Mouse (Mus musculus) gastrocnemius, postnatal 10 days (tissue): Measurements from ENCODE around the gene Btbd3. TPM values are rescaled to one million over a fixed set of nuclear protein-coding genes. Genes with fewer than 3 reads are reported as not detected.

Experiments used
- DNase-seq: peaks from one replicate; pipeline ENCODE4 v3.0.0; 2021; ENCODE audit warnings: mixed read lengths
- long read RNA-seq, 2 experiments: library from polyadenylated mRNA; stranded (forward); transcript quantifications; one replicate each; pipeline ENCODE4 v2.0.0; 2021
- total RNA-seq, 2 experiments: library from RNA; stranded (reverse); gene quantifications; 2 replicates each; pipeline ENCODE4 v1.2.3; 2021

Btbd3 gene
- total RNA-seq, result 10 to 100 TPM; 21.1 to 21.5 TPM
- long read RNA-seq, experiment 1, full-length matches to known transcripts, result 18 of 26 reads
- long read RNA-seq, experiment 1, partial matches to known transcripts, result 4 of 26 reads
- long read RNA-seq, experiment 1, other reads (novel, unspliced or antisense), result 4 of 26 reads
- long read RNA-seq, experiment 2, full-length matches to known transcripts, result 9 of 14 reads
- long read RNA-seq, experiment 2, partial matches to known transcripts, result 3 of 14 reads
- long read RNA-seq, experiment 2, other reads (novel, unspliced or antisense), result 2 of 14 reads

DNA sequence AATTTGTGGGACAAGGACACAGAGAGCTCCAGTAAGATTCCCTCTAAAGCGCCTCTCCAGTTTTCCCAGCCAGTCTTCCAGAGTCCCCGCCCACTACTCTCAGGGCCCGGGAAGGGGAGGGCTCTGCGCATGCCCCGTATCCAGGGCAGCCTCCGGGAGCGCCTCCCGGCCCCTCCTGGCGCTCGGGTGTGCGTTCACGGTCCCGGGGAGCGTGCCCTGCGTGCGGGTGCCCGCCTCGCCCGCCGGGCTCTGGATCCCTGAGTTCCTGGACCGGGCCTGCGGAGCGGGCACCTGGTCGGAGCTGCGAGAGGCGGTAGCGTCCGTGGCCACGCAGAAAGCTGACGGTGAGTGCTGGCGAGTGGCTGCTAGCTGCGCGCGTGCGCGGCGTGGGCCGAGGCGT, at the start of gene Btbd3:
Gene Btbd3 (plus strand): TSS at position 155 of the 400 bp plus-strand sequence.
- peak; percentile 94 for DNase-seq

DNA sequence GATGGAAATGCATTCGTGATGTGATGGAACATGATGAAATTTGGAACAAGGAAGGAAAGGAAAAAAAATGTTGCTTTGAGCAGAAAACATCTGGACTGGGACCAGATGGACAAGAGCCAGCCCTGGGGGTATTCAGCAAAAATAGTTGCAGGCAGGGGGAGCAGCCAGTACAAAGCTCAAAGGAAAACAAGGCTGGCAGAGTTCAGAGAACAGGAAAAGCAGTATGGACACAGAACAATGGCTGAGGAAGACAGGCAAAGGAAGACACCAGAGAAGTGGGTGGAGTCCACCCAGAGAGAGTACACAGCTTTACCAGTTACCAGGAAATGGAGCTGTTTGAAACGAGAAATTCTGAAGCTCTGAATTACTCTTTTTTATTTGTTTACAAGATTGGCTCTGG, 40.8 kb upstream of the Btbd3 start:
- peak; percentile 69 for DNase-seq

DNA sequence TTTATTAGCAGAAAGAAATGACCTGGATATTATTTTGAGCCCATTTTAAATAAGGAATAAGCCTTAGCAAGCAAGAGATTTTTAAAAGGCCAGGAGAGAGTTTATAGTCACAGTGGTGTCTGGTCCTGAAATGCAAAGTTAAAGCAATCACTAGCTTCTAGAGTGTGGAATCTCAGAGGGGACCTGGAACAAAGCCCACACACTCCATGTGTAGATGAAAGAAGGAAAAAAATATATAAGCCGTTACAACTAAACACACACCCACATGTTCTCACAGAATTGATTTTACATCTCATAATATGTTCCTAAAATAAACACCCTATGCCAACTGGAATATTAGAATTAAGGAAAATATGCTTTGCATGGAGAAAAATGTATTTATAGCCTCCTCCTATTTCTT, 36.1 kb upstream of the Btbd3 start:
- no peak for DNase-seq

DNA sequence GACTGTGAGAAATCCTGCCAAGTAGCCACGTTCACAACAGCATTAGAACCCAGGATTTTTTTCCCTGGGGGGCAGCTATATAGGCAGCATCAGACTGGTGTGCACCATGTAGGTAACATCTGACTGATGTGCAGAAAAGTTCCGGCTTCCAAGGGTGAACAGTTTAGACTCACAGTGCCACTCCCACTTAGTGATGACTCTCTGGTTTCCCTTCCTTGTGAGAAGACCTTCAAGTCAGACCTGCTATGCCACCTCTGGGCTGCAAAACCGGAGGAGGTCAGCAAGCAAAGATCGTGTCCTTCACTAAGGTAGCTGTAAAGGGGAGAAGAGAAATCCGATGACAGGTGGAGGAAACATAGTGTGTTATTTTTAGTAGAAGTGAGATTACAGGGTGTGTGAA, 24.1 kb upstream of the Btbd3 start:
- no peak for DNase-seq

DNA sequence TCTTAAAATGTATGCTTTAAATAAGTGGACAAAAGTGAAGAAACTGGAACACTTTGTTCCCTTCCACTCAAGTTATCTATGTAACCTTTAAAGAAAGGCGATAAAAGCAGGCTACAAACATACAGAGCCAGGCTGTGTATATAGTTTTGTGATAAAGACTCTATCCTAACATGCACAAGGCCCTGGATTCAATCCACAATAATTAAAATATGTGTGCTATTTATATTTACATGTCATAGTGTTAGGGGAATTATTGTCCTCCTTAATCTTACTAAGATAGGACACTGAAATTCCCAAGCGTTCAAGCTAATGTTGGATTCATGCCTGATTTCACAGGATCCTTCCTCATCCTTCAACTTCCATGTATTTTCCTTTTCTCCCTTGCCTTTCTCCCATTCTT, 20.2 kb upstream of the Btbd3 start:
- no peak for DNase-seq

DNA sequence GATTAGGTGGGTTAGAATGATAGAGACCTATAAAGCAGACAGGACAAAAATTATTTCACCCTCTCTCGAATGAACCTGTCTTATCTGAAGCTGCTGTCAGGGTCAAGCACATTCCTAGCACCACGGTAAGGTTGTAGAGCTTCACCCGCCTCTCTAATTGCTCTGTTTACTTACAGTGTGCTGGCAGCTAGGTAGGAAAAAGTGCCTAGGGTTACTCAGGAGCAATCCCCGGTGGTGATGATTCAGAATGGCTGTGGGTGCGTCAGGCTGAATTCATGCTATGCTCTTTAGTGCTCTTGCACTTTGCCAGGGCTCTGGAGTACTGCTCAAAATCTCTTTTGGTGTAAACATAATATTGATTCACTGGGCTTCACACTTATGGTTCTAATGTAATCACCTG, 13.9 kb upstream of the Btbd3 start:
- no peak for DNase-seq

DNA sequence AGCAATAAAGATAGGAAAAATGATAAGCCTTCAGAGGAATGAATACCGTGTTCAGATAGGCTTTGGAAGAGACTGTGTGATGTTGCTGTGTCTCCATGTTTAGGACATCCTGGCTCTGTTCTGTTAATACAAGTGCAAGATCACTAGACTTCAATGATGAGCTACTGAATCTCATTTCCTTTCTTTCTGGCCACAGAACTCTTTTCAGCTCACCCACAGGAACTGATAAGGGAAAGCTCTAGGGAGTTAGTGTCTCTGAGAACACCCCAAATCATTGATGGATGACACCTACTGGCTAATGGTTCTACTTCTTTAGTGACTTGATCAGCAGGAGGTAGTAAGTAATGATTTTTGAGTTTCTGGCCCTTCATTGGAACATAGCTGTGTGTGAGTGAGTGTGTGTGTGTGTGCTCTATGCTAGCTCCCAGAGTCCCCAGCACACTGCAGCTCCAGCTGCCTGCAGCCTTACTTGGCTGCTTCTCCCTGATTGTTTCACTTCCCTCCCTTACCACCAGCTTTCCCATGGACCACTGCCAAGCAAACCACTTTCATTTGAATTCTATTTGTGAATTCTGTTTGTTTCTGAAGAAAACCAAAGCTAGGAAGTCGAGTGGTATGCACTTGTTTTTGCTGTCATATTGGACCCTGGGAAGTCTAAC, 10.6 kb upstream of the Btbd3 start:
- peak; percentile 53 for DNase-seq

DNA sequence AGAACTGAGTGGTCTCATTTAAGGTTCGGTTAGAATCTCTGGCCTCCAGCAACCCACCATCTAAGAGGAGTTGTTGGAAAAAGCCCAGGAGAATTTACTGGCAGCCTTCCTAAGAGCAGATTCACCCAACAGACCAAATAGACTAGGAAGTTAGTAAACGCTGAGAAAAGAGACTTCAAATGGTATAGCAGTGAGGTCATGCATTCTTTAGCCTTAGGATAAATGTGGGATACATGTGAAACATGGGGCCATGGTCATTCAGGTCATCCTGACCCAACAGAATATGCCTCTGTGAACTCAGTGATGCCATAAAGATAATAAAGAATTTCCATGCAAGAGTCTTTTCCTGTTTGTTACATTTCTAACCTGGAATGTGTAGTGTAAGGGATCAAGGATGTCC, 8.4 kb upstream of the Btbd3 start:
- no peak for DNase-seq

DNA sequence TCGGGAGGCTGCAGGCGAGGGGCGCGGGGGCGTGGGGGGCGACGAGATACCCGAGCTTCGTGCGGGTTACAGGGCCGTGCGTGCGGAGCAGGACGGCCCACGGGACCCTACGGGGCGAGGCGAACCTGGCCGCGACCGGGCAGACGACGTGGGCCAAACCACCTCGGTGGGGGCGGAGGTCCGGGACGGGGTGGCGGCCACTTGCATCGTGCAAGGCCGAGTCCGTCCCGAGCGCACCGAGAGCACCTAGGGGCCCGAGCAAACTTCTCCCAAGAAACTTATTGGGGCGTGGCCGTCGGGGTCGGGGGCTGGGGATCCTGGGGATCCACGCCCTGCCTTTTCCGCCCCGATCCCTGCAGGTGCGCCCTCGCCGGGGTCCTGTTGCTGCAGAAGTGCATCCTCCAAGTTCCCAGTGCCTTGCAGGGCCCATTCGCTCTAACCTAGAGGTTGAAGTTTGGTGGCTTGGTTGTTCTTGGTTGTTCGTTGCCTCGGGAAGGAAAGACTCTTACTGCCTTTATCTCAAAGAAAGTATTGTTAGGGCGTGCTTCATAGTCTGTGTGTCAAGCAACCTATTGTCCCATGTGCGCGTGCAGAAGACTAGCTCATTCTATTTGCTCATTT, 596 bp downstream of the Btbd3 start:
- peak; percentile 62 for DNase-seq

DNA sequence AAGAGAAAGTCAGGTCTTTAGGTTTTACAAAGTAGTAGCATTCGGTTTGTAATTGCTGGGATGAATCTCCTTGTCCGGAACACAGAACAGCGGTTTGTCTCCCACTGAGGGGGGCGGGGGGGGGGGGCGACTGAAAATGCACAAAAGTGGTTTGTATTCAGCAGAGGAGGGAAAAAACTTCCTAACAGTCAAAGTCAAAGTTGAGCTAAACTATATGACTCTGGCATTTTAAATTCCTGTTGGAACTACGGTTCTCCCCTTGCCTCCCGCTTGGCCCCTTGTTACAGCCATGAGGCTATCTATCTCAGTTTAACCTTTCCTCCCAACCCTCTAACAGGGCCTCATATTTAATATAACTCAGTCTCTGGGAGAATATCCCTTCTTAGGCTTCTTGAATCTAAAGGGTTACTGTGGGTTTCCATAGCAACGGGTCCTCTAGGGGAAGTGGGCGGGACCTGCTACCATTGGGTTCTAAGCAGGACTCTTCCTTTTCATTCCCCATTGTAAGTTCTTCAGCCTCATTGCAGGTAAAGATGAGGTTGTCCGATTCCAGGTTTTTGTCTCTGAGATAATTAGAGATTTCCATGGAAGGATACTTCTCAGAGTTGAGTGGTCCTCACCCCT, 1.4 kb downstream of the Btbd3 start:
- peak; percentile 36 for DNase-seq

DNA sequence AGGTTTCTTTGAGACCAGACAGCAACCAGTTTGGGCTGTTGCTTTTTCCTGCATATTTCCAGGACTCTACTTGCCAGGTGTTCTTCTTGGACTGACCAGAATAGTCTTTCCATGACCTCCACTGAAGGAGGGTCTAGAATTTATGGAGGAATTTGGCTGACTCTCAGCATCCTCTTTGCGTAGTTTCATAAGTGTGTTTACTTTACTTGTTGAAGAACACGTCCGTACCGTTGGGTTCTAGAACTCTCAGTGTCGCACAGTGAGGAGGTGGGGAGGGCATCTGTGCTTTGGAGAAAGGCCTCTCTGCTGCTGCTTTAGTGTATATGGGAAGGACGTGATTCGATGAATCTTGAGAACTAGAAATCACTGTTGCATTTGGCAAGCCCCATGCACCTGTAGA, 4.8 kb downstream of the Btbd3 start:
- no peak for DNase-seq

DNA sequence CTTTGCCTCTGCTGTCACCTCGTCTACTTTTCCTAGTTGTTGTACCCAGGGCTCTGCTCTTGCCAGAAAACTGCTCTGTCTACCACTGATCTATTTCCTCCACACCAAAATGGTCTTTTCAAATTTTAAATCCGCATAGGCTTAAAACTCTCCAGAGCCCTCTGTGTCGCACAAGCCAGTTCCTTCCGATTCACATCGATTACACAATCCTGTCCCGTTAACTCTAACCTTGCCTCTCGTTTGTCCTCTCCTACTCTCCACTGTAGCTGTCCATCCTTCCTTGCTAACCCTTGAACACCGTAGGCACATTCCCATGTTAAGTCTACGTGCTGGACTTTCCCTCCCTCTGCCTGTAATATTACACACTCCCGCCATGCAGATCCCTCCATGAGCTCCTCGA, 6.5 kb downstream of the Btbd3 start:
- no peak for DNase-seq

DNA sequence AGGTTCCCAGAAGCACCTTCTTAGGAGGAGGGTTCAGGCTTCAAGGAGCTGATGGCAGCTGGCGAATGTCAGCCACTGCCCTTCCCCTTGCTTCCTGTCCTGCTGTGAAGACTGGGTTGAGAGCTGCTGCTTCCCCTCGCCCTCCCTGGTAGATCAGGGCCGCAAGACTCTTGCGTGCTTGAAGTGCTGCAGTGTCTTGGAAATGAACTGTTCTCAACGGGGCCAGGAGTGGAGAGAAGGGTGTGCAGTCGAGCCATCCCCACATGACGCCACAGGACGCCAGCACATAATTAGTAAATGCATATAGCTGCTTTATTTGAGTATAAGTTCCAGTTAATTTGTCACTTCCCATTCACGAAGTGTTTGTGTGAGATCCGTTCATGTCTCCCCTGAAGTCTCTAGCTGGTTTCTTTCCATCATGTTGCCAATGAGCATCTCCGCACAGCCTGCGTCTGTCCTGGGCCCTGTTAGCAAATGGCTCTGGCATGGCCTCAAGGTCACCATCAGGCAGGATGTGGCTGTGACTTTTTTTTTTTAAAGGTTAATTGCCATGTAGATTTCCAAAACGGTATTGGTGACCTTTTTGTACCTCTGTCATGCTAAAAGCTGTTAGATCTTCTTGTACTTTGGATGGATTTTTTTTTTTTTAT, 9.1 kb downstream of the Btbd3 start:
- no peak for DNase-seq

DNA sequence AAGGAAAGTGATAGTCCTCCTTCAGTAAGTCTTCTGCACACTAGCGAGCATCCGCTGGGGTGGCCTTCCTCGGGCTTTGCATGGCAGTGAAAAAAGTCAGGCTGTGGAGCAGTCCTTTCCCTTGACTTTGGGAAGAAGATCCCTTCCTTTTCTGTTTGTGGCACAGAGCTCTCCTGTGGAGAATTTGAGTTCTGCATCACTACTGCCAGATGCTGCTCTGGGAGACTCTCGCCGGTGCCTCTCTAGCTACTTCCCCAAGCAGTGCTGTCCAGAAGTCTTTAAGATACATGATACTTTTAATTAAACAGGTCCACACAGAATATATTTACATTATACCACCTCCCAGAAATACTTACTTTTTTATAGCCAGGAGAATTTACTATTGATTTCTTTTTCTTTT, 10.3 kb downstream of the Btbd3 start:
- no peak for DNase-seq

DNA sequence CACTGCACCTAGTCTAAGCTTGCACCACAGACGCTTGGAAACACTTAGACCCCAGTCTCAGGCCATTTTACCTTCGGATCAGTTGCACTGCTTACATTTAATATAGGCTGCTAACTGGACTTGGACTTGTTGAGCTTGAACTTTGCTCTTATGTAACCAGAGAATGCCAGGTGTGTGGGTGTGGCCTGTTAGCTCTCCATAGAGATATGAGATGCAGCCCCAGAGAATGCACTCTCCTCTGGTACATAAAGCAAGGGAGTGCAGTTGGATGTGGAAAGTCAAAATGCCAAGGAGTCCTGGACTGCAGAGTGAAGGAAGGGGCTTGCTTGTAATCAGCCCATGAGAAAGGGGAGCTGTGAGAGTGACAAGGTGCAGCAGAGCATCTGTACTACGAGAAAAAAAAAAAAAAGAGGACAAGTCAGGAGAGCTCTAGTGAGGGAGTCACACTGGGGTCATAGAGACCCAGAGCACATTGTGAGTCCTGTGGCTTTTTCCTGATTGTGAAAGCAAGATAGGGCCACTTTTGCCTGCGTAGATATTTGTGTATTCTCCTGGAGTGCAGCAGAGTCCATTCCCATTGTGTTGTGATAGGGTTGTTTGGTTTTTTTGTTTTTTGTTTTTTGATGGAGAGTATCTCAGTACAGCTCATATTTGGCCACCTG, 11.6 kb downstream of the Btbd3 start:
- no peak for DNase-seq

DNA sequence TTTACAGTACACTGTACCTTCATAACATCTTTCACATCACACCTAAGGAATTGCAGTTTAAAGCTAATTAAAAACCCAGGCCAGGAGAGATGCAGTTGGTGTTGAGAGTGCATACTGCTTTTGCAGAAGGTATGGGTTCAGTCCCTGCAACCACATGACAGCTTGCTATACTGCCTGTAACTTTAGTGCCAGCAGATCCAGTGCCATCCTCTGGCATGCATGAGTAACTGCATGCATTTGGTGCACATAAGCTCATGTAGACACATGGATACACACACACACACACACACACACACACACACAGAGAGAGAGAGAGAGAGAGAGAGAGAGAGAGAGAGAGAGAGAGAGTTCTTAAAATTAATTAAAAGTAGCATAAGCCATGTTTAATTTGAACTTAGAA, 13.0 kb downstream of the Btbd3 start:
- no peak for DNase-seq

DNA sequence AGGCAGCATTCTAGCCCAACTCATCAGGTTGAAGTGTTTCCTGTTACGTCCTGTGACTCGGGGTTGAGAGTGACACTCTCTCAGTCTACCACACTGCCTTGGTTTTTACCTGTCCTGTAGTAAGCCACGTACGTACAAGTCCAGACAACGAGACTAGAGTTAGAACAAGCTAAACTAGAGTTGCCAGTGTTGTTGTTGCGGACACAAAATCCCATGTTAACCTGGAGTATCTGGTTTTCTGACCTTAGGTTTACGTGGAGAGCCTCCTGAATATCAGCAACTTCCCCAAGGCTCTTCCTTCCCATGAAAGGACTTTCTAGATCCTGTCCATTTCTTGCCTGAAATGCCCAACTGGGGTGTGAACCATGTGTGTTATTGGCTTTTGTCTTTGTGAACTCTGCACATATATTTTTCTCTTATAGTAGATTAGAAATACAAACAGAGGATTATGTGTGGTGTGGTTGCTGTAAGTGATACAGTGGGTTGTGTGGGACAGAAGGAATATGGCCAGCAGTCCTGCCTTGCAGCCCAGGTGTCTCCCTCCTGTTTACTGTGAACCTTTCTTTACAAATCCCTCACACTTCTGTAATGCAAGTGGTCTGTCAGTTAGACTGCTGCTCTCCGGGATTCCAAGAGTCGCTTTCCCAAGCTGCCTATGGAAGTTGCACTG, 17.2 kb downstream of the Btbd3 start:
- no peak for DNase-seq

DNA sequence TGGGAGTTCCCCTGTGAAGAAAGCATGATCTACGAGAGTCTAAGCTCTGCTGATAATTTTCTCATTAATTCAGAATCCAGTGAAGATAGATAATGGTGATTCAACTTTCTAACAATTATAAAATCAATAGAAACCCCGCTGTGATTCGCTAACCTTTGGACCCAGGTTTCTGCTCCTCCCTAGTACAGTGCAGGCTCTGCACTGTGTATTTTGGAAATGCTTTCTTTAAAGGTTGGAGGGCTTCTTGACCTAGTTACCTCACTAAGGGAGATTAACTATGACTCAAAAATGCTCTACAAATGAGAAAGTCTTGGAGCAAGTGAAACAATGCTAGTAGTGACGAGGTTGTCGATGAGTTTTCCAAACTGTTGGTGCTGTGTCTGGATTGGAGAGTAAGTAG, 17.7 kb downstream of the Btbd3 start:
- no peak for DNase-seq

DNA sequence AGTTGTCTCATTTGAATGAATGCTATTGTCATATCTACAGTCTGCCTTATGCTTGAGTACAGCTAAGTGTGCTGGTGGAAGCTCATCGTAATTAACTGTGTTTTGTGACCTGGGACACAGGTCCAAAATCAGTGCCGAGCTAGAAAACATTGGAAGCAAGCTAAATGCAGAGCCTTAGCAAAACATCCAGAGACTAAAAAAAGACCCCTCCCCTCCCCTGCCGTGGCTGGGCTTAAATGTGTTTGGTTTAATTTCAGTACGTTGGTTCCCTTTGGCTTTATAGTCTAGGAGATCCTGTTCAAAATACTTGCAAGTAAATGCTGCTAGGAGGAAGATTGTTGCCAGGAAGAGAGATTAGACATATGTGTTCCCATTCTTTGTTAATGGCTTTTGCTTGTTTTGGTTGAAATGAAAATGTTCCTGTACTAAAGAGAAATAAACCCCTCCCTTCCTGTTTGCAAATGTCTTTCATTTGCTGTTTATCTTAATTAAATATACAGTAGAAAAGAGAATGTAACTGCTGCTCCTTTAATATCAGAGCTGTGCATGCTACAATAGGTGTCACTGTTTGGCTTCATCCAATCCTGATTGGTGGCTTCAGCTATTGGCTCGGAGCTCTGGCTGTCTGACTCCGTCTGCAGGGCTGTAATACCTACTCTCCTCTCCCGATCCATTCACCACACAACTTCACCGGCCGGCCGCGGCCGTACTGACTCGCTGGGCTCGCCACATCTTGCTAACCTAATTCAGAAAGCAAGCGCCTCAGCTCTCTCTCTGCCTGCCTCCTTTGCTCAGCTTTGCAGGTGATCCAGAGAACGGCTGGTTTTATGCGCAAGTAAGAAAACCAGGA, 21.7 kb downstream of the Btbd3 start:
- DNase-seq, result peak; percentile 55

DNA sequence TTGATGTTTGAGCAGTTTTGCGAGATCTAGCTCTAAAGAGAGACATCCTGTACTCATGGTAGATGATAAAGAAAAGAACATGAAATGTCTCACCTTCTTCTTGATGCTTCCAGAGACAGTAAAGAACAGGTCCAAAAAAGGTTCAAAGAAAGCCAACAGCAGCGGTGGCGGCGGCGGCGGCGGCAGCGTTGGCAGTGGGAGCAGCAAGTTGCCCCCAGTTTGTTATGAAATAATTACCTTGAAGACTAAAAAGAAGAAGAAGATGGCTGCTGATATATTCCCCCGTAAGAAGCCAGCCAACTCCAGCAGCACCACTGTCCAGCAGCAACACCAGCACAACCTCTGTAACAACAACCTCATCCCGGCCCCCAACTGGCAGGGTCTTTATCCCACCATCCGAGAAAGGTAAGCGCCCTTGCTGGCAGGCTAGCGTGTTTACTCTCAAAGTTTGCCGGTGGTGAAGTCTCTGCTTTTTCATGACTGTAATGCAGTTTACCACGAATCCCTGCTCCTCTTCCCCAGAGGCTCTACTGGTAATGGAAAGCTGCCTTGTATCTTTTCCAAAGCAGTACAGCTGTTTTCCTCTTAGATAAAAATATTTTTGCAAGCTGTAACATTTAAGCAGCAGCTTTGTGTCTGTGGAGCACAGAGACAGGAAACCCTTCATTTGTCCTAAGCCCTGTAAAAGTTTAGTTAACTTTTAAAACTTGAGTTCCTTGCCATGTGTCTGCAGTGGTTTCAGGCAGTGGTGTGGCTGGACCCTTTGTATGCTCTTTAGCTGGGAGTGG, 22.7 kb downstream of the Btbd3 start:
- no peak for DNase-seq
